Mouse (Mus musculus) heart, postnatal 4 days (tissue): Measurements from ENCODE around the gene Auts2. TPM values are rescaled to one million over a fixed set of nuclear protein-coding genes. Genes with fewer than 3 reads are reported as not detected.
A peak's percentile ranks its signal among the peaks of the same experiment; 100 is the strongest.

Source experiments
- DNase-seq: peaks from one replicate; pipeline ENCODE4 v3.0.0; 2021
- total RNA-seq, 2 experiments: library from RNA; stranded (reverse); gene quantifications; 2 replicates each; pipeline ENCODE4 v1.2.3; 2021

Gene Auts2
- total RNA-seq, 2 experiments from 2014 or later = 49.0 to 51.4 TPM

DNA sequence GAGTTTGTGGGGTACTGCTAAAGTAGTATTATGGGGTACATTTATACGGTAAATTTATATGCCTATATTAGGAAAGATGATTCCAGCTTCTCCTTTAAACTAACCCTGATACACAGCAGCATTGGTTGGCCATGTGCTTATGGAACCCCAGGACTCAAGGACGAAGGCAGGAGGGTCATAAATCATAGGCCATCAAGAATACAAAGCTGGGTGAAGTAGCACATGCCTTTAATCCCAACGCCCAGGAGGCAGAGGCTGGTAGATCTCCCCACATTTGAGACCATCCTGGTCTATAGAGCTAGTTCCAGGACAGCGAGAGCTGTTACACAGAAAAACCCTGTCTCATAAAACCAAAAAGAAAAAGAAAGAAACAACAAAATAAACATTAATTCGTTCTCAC lies 307.7 kb downstream of the Auts2 start:
- no peak for DNase-seq

- no peak for DNase-seq
These were observed 308.7 kb downstream of the Auts2 start for GRCm38 (mm10) chr5:132234471-132234870.

- DNase-seq = peak; percentile 74
These were observed 311.7 kb downstream of the Auts2 start for GRCm38 (mm10) chr5:132231280-132232047.

GRCm38 (mm10) chr5:132229644-132230357 lies 313.3 kb downstream of the Auts2 start:
- DNase-seq = peak; percentile 51

- no peak for DNase-seq
These were observed 314.1 kb downstream of the Auts2 start for GRCm38 (mm10) chr5:132229023-132229422.

DNA sequence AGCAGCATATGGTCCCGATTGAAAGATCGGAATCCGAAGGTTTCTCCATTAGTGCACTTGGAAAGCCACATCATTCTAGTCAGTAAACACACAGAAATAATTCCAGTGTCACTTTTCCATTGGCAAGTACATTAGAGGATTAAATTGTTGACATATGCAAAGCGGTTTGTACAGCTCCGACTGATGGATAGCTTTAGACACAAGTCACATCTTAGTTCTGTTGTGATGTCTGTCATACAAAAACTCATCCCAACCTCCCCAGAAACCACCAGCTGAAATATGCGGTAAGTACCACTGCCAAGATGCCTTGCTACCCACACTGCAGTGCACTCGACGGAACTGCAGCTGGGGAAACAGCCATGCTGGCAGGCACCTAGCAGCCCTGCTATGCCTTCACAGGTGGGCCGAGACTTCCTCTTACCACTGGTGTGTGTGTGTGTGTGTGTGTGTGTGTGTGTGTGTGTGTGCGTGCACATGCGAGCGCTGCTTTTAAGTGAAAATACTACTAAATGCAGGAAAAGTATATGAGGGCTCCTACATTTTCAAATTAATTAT lies 322.7 kb downstream of the Auts2 start:
- no peak for DNase-seq

DNA sequence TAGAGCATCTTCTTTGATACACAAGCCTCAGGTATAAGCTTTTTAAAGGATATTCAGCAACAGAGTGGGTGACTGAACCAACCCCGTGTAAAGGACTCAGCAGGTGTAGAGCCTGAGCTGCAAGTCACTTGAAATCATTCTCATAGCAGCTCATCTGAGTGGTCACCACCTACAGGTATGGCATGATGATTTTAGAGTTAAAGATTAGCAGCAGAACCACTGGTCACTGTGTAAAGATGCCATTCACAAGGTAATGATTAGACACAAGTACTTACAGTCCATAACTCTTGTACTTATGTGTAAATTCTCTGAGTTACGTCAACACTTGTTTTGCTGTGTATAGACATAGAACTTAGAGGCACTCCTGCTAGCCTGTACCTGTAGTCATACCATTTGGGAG lies 327.0 kb downstream of the Auts2 start:
- DNase-seq = no peak

- DNase-seq = no peak
These were observed 330.7 kb downstream of the Auts2 start for GRCm38 (mm10) chr5:132212446-132212845.

DNA sequence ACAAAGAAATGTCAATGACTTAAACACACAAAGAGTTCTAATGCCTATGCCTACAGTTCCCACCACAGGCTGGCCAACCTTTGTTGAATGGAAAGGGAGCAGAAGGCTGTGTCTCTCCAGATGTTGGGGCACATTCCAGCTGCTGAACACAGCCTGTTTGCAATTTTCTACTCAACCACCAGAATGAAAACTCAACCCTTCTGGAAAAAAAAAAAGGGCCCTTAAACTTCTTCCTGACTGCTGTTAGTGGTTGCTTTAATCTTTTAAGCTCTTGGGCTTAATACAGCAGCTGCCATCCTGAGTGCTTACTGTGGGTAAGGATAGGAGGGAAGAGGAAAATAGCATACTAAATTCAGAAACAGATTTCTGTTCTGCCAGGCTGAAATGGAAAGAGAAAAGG lies 333.4 kb downstream of the Auts2 start:
- no peak for DNase-seq

- no peak for DNase-seq
These were observed 336.9 kb downstream of the Auts2 start for GRCm38 (mm10) chr5:132206220-132206619.

DNA sequence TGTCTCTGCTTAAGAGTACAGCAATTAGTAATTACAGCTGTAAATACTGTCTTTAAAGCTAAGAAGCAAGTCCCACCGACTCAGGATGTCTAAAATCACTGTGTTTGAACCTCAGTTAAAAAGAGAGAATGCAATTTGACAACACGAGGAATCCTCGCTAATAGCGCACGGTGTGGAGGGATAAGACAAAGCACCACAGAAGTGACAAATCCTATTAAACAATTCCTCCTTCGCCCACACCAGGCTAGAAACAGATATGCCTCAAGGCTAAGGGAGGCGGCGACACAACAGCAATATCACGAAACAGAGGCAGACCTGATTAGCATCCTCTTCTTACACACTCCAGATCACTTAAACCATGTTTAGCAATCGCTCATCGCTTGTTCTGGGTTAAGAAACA lies 339.3 kb downstream of the Auts2 start:
- DNase-seq = no peak

- DNase-seq = peak; percentile 15
These were observed 342.0 kb downstream of the Auts2 start for GRCm38 (mm10) chr5:132201077-132201645.

DNA sequence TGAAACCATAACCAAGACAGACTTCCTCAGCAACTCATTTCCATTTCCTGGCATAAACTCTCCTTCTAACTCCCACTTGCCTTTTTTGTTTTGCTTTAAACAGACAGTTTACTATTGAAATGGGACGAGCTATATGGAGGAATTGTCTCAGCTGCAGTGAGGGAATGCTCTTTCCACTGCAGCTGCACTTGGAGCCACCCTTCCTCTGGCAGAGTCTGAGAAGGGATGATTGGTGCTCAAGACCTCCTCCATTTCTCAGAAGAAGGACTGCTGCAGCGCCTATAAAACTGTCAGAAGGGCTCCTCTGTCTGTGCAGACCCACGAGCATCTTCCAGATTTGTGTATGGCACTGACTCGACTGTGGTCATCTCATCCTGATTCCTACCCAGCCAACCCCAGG lies 342.5 kb downstream of the Auts2 start:
- no peak for DNase-seq

GRCm38 (mm10) chr5:132195048-132195533 lies 348.1 kb downstream of the Auts2 start:
- DNase-seq = peak; percentile 60

DNA sequence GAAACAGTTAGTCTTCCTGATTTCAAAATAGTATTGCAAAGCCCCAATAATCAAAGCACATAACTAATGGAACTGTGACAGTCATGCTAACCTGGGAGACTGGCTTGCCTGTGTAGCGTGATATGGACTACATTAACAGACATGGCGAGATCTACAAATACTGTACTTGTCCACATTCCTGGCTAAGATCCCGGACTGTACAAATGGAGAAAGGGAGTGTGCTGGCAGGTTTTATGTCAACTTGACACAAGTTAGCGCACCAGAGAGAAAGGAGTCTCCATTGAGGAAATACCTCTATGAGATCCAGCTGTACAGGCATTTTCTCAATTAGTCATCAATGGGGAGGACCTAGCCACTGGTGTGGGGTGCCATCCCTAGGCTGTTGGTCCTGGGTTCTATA lies 353.0 kb downstream of the Auts2 start:
- DNase-seq = peak; percentile 14

DNA sequence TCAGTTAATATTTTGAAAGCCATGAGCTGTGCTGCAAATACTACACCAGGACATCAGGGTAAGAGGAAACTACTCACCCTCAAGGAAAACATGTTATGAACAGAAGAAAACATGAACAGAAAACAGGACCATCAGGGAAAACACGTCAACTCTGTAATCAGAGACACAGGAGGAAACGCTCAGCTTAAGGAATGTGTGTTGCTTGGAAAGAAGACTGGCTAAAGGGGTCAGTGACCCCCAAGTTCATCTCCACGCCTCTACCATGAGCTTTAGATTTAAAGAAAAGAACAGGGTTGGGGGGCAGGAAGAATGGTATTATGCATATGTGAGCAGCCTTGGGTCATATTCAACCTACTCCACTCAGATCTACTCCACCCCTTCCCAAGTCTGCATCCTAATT lies 356.5 kb downstream of the Auts2 start:
- DNase-seq = no peak

- no peak for DNase-seq
These were observed 356.9 kb downstream of the Auts2 start for GRCm38 (mm10) chr5:132186221-132186620.

- DNase-seq = no peak
These were observed 358.6 kb downstream of the Auts2 start for GRCm38 (mm10) chr5:132184395-132185095.

DNA sequence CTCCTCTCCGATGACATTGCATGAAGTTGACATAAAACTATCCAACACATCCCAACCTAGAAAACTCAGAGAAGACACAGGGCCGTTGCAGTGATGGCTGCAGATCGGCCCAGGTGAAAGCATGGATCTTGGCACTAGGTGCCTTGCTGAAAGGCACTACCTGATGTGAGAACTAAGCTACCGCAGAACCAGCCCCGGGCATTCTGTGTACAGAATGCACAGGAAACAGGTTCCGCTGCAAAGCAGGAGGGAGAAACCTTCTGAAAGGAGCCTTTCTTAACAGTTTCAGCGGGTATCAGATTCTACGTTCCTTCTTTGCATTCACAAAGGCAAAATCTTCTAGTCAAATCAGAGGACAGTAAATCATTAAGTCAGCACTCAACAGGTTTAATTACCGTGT lies 361.1 kb downstream of the Auts2 start:
- DNase-seq = no peak

- peak; percentile 68 for DNase-seq
These were observed 373.1 kb downstream of the Auts2 start for GRCm38 (mm10) chr5:132170010-132170409.

DNA sequence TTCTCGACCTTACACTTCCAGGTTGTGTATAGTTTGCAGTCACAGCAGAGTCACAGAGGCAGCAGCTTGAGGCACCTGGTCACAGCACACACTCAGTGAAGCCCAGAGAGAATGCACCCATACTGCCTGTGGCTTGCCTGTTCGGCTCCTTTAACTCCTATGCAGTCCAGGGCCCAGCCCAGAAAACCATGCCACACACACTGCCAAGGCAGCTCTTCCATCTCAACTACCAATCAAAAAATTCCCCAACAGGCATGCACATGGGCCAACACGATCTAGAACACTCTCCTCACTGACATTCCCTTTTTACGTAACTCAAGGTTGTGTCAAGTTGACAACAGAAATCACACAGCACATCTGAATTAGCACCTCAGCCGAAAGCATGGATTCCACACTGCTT lies 374.3 kb downstream of the Auts2 start:
- DNase-seq = no peak

- no peak for DNase-seq
These were observed 374.9 kb downstream of the Auts2 start for GRCm38 (mm10) chr5:132168224-132168623.

- no peak for DNase-seq
These were observed 376.6 kb downstream of the Auts2 start for GRCm38 (mm10) chr5:132166559-132166958.
